Mouse (Mus musculus): Measurements from ENCODE around the gene Scrt2.
A peak's percentile ranks its signal among the peaks of the same experiment; 100 is the strongest.

The Scrt2 gene

DNA sequence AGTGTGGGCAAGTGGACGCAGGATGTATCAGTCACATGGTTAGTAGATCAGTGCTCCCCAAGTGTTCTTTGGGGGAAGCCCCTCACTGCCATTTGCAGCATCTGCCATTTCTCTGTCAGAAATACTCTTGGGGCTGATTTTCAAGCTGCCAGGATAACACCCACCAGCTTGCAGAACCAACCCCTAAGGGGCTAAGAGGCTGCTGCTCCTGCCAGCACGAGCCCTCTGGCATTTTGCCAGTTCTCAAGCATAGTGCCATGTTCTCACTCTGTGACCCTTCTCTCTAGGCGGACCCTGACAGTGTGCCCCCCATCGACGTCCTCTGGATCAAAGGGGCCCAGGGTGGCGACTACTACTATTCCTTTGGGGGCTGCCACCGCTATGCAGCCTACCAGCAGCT is 27.4 kb downstream of the Scrt2 start:
- DNase-seq: no peak

DNA sequence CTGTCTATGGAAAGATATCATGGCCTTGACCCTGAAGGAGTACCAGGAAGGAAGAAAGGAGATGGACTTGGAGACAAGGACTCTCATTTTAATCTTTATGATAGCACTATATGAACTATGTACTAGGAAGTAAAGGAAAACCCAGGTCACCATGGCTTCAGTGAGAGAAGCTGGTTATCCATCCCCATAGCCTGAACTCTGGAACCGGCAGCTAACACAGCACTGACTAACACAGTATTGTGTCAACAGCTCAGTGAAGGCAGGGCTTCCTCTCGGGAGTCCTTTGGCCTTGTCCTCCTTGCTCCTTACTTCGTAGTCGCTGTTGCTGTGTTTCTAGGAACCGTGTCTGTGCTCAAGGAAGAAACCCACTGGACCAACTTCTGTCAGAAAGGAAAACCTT is 28.1 kb downstream of the Scrt2 start:
- no peak for DNase-seq

DNA sequence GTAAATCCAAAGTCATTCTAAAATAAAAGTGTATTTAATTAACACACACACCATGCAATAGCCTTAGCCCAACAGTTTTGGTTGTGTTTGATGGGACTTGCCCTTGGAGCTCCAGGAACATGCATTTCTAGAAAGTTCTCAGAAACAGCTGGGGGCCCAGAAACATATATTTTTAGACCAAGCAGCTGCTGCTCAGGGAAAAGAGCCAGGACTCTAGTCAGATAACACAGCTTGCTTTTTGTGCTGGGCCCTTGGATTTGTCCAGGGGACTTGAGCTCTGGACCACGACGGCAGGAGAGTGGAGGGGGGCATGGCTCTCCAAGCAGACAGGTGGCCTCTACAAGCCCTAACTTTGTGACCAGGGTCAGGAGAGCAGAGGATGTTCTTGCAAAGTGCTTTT is 30.0 kb downstream of the Scrt2 start:
- DNase-seq: no peak

DNA sequence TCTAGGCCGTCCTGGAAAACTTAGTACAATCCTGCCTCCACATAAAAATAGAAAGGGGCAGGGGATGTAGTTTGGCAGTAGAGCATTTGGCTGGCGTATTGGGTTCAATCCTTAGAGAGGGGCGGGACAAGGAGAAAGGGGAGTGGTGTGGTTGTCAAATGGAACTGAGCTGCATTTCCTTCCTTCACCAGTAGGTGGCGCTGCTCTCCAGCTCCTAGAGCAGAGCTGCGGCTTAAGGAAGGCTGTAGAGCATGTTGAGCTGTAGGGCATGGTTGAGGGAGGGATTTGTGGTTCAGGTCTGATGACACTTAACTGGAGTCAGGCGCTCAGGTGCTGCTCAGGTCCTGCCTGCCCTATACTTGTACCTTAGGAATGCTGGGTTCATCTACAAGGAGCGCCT is 30.6 kb downstream of the Scrt2 start:
- peak; percentile 92 for DNase-seq

DNA sequence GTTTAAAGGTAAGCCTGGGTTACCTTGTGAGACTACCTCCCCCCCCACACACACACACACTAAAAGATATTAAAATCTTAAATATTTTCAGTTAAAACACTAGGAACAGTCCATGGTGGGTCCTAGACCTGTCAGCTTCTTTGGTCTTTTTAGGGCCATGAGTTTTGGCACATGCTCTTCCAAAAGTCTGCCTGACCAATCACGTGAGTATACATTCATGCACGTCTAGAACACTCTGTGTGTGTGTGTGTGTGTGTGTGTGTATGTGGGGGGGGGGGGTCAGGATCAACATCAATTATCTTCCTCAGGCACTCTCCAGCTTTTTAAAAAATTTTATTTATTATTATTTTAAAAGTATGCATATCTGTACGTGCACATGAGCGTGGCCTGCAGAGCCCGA is 31.2 kb downstream of the Scrt2 start:
- no peak for DNase-seq

DNA sequence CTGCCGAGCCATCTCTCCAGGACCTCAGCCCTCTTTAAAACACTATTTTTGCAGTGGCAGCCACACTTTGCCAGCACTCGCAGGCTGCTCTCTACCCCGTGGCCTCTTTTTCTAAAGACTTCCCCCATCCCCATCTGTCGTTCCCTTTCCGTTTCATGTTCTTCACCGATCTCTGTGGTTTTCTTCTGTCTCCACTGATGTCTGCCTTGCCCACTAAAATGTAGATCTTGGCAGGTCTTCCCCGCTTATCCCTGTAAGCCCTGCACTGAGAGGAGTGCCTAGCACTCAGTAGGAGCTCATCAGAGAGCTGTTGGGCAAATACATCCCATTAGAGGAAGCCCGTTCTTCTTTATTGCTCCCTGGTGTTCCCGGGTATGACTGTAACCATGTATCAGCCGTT is 31.6 kb downstream of the Scrt2 start:
- no peak for DNase-seq

DNA sequence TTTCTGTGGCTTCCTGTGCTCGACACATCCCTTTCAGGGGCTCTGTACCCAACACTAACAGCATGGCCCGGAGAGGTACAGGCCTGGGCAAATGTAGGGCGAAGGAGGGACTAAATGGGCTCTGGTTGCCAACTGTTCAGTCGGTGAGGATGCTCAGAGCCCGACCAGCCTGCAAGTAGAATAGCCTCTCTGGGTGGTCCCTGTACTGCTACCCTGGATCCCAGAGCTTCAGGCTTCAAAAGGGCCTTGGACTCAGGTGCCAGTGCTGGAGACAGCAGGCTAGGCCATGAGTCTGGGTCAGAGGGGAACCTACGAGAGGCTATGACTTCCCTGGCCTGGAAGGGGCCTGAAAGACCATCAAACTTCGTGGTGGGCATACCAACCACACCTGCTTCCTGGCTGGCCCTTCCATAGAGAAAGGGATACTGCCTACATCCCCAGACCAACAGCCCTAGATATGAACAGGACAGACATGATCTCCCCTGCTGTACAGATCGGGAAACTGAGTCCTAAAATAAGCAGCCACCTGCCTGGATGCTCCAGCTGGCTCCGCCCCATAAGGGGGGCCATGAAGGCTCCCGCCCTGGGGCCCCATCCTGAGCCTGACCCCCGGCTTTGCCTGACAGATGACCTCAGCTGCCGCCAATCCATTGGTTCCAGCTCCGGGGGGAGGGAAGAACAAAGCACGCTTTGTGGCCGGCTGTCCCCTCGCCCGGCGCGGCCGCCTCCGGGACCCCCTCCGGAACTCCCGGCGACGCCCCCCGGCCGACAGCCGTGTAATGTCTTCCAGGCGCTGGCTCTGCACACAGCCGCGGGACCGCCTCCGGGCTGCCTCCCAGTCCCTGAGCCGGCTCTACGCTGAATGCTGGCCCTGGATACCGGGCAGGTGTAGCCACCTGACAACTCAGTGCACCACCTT is 33.0 kb downstream of the Scrt2 start:
- peak; percentile 87 for DNase-seq

DNA sequence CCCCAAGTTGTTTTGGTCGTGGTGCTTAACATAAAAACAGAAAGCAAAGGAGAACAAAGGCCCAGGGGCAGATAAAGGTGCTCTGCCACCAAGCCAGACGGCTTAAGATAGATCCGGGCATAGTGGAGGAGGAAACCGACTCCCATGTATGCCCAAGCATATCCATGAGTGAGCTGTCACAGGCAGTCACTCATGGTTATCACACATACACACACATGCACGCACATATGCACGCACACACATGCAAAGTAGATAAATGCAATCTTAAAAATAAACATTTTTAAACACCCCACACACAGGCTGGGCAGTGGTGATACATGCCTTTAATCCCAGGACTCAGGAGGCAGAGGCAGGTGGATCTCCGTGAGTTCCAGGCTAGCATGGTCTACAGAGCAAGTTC is 36.4 kb downstream of the Scrt2 start:
- DNase-seq: no peak

DNA sequence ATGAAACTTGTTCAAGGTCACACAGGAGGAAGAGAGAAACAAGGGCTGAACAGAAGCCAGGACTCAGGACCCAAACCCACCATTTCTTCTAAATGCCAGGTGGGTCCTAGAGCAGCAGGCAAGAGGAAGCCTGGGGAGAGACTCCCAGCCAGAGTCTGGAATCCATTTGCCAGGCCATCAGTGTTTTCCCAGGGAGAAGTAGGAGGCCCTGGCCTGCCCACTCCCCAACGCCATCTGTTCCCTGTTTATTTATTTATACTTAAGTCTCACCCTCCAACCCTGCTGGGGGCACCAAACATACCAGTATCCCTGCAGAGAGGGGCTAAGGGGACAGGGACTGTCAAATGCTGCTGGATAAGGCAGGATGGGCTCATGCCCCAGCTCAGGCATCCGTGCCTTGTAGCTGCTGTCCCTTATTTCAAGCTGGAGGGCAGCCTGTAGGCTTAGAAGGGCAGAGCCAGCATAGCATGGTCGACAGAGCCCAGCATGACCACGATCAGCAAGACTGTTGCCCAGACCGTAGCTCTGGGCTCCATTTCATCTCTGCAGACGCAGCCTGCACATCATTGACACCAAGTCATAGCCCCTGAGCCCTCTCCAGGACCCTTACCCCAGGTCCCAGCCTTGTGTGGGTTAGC is 38.0 kb downstream of the Scrt2 start:
- DNase-seq: no peak

DNA sequence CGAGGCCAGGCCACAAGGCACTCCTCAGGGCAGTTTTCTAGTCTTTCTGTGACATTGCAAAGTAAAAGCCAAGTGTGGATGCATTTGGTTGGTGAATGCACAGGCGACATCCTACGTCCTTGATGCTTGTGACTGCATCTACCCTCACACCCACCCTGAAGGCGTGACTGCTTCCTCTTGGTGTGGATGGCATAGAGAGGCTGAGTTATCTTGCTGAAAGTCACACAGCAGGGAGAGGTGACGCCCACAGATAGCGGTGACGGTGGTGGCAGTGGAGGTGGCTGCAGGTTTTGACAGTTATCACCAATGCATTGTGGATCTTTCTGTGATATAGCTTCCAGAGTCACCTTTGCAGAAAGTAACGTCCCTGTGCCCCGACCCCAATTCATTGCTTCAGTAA is 41.6 kb downstream of the Scrt2 start:
- no peak for DNase-seq

DNA sequence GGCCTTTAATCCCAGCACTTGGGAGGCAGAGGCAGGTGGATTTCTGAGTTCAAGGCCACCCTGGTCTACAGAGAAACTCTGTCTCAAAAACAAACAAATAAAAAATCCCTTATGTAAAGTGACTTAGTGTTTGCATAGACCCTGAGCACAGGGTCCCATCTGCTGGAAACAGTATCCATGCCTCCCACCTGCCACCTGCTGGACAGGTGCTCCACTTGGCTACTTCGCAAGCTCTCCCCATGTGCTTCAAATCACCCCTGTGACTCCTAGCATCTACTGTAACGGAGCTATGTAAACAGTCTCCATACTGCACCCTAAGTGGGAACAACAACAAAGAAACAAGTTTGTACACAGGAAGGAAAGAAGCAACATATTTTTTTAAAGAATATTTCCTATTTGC is 47.3 kb downstream of the Scrt2 start:
- DNase-seq: no peak

DNA sequence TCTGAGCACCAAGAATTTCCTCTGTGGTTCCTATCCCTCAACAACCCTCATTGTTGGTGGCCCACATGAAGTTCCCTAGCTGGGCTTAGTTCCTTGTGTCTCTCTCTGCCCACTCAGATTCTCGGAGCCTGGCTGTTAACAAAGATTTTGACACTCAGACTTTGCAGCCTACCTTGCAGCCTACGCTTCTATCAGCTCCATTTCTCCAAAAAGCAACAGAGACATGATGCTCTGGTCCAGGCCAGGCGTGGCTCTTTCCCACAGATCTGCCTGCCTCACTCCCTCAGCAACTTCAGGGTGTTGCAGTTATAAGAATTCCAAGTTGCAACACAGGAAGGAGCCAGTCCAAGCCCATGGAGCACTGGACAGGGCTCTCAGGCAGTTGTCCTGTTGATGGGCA is 48.4 kb downstream of the Scrt2 start:
- no peak for DNase-seq

DNA sequence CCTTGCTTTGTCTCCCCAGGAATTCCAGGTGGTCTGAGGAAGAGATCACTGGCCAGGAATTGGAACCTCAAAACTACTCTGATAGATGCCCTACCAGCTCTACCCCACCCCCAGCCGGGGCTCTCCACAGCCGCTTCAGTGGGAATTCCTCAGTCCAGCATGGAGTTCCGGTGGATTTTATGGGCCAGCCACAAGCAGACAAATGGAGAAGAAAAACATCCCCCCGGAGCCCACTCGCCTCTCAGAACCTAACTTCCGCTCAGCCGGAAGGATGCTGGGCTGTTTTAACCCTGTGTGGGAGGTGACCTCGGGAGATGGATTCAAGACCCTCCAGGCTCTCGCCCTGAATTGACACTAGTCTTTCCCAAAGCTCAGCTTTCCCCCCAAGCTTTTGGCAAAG is 50.7 kb downstream of the Scrt2 start:
- no peak for DNase-seq

DNA sequence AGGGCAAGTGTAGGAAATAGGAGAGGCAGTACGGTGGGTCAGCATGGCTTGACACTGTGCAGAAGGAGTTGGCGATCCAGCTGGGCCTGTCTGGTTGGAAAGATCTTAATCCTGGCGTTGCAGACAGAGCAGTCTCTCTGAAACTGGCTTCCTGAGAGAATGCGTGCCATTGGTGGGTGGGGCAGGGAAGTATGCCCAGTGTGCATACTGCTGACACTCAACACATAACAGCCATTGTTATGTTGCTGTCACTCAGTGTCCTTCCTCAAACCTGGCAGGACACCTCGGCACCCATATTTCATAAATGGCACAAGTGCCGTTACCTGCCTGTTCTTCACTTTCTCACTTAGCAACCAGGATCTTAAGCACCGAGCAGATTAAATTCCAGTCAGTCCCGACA is 51.4 kb downstream of the Scrt2 start:
- DNase-seq: no peak

DNA sequence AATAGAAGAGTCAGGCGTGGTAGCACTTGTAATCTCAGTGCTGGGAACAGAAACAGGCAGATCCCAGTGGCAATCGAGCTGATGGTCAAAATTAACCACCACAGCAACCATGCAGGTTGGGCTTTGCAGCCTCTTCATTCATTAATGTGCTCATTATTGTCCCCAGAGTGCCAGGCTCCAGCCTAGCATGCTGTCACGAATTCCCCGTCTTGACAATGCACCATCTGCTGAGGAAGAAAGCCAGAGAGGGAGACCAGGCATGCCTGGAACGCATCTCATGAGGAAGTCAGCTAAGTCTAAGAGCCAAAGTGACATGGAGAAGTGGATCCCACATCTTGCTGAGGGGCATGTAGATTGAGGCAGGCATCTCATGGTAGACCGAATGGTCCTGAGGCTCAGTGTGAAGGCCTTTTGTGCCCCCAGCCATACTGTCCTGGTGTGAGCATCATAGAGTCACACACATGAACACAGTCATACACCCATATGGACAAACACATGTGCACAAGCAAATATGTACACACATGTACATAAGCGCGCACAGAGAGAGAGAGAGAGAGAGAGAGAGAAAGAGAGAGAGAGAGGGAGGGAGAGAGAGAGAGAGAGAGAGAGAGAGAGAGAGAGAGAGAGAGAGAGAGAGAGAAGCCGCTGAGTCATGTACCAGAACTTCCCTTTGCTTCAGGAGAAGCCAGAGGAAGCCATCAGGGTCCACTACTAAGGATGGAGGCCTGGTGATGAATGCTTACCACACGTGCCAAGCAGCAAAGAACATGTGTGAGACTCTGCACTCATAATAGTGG is 58.1 kb downstream of the Scrt2 start:
- DNase-seq: no peak

DNA sequence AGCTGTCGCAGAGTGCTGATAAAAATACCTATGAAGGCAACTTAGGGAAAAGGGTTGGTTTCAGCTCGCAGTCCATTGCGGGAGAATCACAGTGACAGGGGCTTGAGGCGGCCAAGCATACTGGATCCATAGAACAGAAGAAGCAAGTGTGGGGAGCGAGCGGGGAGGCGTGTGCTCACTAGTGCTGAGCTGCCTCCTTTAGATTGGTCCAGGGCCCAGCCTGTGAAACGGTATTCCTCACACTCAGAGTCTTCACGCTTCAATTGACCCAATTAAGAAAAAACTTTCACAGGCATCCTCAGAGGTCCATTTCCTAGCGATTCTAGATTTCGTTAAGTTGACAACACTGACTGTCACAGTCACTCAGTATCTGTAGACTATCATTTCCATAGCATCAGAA is 59.6 kb downstream of the Scrt2 start:
- no peak for DNase-seq

DNA sequence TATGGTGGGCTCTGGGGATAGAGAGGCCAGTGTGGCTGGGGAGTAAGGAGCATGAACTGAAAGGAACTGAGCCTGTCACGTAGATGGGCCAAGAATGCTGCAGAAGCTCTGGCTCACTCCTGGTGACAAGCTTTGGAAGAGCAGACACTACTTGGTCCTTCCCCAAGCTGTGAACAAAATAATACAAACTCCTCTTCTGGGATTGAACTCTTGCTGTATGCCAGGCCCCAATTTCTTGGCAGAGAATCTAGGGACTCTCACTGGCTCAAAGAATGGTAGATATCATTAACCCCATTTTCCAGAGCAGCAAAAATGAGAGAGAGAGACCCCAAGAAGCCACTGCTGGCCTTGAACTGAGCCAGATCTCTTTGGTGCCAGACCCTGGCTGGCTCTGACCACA is 60.2 kb downstream of the Scrt2 start:
- no peak for DNase-seq

DNA sequence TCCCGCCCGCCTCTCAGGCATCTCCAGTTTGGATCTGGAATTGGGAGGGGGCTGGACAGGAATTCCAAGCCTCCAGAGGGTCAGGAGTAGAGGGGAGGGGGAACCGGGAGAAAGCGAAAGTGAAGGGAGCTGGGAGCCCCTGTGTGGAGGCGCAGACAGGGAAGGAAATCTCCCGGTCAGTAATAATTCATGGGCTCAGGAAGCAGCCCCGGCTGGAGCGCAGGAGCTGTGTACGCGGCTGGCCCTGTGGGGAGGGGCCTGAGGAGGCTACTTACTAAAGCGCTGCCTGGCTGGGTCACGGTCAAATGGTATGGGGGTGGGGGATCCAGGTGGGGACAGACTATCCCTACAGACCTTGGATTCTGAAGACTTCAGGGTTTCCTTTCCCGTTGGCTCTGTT is 60.7 kb downstream of the Scrt2 start:
- peak; percentile 89 for DNase-seq

DNA sequence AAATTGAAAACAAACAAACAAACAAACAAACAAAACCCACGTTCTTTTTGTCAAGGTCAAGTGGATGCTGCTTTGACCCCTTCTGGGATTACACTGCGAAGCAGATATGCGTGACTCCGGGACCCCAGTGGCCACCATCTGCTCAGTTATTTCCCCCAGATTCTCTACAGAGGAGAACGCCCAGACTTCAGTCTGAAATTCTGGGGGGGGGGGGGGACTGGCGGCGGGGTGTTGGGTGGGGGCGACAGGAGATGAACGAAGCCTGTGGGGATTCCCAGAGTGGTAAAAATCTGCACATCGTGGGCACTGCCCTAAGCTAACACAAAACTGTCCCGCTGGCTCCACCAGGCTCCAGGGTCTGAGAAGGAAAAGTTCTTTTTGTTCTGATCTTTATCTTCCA is 61.2 kb downstream of the Scrt2 start:
- peak; percentile 46 for DNase-seq

DNA sequence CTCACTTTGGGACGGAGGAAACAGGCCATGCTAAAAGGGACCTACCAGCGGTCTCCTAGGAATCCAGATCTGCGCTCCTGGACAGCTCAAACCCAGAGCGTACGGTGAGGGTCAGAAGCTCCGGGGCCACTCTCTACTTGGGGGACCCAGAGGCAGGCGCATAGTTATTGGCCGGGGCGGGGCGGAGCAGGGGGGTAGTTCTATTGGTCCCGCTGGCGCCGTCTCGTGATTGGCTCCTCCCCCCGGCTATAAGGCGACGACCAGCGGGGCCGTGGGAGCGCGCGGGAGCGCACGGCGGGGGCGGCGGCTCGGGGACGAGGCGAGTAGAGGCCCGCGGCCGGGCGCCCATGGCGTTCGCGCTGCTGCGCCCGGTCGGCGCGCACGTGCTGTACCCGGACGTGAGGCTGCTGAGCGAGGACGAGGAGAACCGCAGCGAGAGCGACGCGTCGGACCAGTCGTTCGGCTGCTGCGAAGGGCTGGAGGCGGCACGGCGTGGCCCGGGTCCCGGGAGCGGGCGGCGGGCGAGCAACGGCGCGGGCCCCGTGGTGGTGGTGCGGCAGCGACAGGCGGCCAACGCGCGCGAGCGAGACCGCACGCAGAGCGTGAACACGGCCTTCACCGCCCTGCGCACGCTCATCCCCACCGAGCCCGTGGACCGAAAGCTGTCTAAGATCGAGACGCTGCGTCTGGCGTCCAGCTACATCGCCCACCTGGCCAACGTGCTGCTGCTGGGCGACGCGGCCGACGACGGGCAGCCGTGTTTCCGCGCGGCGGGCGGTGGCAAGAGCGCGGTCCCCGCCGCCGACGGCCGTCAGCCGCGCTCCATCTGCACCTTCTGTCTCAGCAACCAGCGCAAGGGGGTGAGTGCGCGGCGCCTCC is 62.2 kb downstream of the Scrt2 start, which contains the start of gene Tcf15:
TSS of gene Tcf15 (plus strand) at position 283 of the 879 bp plus-strand sequence.
- DNase-seq: peak; percentile 89

DNA sequence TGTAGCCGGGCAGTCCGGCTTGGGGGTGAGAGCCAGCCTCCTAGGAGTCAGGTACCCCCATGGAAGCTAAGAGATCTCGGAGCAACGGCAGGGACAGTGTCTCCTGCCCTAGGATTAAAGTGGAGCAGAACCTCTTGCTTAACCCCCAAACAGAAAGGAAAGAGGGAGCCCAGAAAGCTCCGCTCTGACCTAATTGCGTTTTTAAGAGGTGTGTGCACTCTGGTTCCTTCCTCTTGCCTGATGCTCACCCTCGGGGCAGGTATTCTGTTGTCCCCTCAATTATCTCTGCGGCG is 62.8 kb downstream of the Scrt2 start:
- no peak for DNase-seq

DNA sequence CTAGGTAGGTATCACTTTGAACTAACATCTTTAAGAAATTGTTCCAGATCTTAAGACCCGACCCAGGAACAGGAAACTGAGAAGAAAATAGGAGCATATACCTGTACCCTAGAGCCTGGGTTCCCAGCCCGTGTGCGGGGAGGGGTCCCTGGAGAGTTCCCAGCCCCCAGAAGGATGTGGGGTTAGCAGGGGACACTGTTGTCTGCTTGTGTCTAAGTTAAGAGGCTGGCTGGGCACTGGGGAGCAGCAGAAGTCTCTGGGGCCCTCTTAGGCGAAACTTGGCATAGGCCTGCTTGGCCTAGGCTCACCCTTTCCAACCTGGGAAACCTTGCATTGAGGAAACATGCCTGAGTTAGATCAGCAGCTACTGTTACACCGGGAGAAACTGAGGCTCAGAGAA is 63.2 kb downstream of the Scrt2 start:
- DNase-seq: no peak
